Mouse (Mus musculus) erythroblast, adult 5-6 weeks (primary cell): ENCODE measurements around the gene Gm10031. TPM values are rescaled to one million over a fixed set of nuclear protein-coding genes. Genes with fewer than 3 reads are reported as not detected.
A peak's percentile ranks its signal among the peaks of the same experiment; 100 is the strongest.
"Not testable (repeated sequence)": the region's sequence is repeated elsewhere in the genome, so short reads cannot be mapped to it uniquely, and the experiment has no call there.

Source experiments
- ATAC-seq: replicated peaks from 2 replicates; pipeline ENCODE4 v1.8.0; 2016; ENCODE audit warnings: moderate number of reproducible peaks, mild to moderate bottlenecking, moderate TSS enrichment, inconsistent platforms; ENCODE audit not compliant: poor library complexity, low FRiP score, severe bottlenecking
- total RNA-seq, 2 experiments: library from RNA; stranded (forward) in 1 of 2; stranded (reverse) in 1 of 2; fragments of 150-400 nt in 1 of 2; fragments of 200-764, 138-1000 nt in 1 of 2; gene quantifications; 2 replicates each; pipeline versions ENCODE4 v1.2.3 to v1.2.4; 2015 to 2017; ENCODE audit warnings: low replicate concordance in 2 of 2

Gene Gm10031
- total RNA-seq (2015; ENCODE audit: low replicate concordance), result 0.38 and 0.63 TPM in 2 replicates
- 3.3 and 5.4 TPM in 2 replicates for total RNA-seq (2017; ENCODE audit: low replicate concordance)

DNA sequence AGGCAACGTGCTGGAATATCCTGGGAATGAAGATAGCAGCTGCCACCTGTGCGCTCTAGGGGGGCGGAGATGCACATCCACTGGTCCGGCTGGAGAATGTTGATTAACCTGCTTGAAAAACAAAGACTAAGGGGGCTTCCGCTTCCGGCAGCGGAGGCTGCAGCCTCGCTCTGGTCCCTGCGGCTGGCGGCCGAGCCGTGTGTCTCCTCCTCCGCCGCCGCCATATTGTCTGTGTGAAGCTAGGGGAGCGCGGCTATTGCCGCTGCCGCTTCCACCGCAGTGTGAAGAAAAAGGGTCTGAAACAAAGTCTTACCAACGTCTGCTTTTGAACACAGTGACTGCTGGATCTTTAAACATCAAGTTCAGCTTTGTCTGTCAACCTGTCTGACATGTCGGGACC is at the start of gene Gm10031:
Gene Gm10031 (plus strand): TSS at position 171 of the 400 bp plus-strand sequence.
- peak; percentile 100 for ATAC-seq

DNA sequence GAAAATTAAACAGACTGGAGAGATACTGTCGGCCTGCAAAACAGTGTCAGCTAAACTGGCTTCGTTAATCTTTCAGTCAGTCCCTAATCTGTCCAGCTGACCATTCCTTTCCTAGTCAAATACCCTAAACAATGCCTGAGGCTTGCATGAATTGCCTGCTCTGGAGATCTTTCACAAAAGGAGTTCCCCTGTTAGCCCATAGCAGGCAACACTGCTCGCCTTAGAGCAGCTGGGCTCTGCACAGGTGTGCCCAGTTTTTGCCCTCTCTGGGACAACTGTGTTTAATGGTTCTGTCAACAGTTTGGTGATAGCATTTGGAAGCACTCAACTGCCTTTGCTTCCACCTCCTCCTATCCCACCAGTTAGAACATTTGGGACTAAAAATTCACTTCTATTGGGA is 49.0 kb upstream of the Gm10031 start:
- no peak for ATAC-seq

DNA sequence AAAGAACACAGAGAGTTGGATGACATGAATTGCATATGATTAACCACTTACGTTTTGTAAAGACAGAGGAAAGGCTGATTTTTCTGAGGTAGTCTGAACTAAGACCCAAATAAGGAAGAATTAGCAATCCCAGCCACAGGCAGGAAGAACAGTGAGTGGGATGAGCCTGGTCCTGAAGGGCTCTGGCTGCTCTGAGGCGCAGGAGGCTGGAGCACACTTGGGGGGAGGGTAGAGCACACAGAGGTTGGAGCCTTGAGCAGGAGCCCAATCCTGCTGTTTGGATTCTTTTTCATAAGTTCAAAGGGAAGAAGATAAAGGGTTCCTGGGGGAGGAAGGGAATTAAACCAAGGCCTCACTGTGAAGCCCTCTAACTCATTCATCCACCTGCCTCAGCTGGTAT is 47.8 kb upstream of the Gm10031 start:
- ATAC-seq, result no peak

DNA sequence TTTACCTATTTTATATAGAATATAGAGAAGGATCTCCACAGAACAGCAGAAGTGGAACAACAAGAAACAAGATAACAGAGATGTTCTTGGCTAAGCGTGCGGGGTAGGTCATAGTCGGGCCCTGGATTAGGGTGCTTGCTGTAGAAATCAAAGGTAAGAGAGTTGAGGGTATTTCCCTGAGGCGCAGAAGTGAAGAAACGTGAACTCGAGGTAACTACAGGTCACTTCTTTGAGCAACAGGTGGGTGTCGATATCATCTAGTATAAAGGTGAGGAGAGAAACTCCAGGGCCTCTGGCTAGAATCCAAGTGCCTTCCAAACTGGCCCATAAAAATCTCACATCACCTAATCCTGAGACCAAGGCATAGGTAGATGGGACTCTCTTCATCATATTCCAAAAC is 47.3 kb upstream of the Gm10031 start:
- ATAC-seq, result no peak

DNA sequence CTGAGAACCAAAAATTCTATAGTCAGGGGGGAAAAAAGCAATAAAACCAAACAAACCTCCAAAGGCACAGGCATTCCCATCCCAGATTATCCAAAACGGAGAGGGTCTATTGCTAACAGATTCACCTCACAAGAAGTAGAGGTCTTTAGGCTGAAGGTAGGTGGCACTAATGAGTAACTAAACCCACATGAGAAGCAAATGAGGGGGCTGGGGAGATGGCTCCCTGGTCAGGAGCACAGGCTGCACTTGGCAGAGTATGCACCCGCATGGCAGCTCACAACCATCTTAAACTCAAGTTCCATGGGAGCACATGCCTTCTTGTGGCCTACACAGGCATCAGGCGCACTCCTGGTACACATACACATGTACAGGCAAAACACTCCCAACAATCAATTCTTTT is 42.0 kb upstream of the Gm10031 start:
- ATAC-seq, result no peak

DNA sequence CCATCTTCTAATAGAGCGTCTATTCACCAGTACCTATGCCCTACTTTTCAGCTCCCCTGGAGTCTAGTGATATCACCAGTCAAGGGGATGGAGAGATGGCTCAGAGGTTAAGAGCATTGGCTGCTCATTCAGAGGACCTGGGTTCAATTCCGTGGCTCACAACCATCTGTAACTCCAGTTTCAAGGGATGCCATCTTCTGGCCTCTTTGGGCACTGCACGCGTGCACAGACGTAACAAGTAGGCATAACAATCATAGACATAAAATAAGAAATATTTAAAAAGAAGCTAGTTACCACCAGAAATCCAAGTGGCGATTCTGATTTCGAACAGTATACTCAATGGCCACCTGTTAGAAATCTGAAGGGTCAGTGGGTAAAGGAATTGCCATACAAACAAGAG is 36.3 kb upstream of the Gm10031 start:
- no peak for ATAC-seq

DNA sequence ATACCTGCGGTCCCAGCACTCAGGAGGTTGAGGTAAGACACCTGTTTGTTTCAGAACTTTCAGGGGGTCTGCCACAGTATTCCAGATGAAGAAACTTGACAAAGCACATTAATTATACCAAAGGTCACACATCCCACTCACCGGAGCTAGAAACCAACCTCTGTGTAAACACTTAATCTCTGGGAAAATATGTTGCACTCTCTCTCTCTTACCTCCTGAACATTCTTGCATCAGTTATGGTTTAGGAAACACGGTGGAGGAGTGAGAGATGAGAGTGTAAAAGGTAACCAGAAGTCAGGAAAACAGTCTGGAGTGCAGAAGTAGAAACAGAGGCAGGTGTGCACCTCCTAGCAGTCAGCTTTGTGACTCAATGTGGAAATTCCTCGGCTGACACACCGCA is 35.8 kb upstream of the Gm10031 start:
- ATAC-seq, result no peak

DNA sequence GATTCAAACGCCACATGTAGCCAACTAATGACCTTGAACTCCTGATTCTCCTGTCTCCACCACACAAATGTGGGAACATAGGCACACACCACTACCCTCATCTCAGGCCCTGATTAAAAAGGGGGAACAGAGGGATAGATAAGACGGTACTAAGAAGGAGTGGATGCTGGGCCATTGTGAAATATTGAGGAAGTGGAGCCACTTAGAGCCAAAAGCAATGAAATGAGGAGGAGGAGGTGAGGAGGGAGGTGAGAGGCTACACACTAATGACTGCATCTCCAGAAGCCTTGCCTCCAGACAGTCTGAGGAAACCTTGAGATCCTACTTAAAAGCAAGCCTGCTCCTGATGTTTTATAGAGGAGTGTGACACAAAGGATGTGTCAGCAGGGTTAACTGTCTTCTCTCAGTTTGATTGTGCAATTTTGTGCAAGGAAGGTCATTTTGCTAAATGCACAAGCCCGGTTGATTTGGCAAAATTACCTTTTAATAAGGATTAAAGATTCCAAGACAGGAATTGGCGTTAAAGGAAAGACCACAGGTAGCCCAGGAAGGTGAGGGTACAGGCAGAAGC is 32.5 kb upstream of the Gm10031 start:
- ATAC-seq, result no peak

DNA sequence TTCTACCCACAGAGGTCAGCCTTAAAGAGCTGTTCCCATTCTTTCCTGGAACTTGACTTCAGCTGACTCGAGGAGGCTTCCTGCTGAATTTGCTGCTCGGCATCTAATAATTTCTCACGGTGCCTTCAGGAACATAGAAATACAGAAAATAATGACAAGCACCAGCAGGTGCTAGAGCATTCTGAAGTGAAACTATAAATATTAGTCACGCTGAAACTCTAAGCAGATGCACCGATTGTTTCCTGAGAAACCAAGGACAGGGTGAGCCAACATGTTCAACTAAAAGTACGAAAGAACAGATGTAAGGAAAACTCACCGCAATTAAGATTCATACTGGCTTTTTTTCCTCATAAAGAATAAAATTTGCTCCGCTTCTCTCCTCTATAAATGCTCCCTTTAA is 28.8 kb upstream of the Gm10031 start:
- no peak for ATAC-seq

DNA sequence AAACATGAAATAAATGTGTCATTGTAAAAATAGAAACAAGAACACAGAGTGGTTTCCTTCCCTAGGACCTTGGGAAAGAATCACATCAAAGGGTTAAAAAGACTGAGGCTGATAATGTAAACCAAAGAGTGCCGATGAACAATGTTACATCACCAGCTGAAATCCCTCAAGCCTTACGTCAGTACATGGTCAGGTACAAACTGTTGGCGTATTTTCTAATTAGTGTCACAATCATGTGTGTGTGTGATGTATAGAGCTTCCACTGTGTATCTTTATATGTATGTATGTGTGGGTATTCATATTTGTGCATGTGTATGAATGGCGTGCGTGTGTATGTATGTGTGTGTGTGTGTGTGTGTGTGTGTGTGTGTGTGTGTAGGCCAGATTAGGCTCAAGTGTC is 26.9 kb upstream of the Gm10031 start:
- ATAC-seq, result no peak

DNA sequence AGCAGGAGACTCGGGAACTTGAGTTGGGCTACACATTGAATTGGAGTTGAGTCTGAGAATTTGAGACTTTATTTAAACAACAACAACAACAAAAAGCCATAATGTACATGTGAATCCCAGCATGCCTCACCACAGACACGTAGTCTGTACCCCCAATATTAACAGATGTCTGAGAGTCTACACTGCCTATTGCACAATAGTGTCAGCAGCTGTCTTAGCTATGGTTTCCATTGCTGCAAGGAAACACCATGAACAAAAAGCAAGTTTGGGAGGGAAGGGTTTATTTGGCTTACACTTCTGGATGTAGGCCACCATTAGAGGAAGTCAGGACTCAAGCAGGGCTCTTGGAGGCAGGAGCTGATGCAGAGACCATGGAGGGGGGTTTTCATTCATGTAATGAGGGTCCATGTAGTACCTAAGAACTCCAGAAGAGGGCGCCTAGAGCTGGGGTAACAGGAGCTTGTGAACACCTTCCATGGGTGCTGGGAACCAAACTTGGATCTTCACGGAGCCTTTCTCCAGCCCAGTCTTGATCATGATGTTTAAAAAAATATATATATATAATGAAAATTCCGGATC is 18.8 kb upstream of the Gm10031 start:
- ATAC-seq, result no peak

DNA sequence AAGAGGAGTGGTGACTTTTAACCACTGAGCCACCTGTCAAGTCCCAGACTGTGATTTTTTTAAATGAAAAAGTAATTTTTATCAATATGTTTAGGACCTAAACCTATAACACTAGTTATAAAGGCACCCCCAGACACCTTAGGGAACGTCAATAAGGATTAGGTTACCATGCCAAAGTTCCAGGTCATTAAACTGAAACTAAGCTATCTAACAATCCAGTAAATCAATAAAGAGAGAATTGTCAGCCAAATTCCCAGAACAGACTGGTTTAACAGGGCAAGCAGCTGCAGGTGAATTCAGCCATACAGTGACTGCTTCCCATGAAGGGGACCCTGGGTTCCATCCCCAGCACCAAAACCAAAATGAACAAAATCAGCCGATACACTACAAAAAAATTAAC is 17.9 kb upstream of the Gm10031 start:
- ATAC-seq, result no peak

DNA sequence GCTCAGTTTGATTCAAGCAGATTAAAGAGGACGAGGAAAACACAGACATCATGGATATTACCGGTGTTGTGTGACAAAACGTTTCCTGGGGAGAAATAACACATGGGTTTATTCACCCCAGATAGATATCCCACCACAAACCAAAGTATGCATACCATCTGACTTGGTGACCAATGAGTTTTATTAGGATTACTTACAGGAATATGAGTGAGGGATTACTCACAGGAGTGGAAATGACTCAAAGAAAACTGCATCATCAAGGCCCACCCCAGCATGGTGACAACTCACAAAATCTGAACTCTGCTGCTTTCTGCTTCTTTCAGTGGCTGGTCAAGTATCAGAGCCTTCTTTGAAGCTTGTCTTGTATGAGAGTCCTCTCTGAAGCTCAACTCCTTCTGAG is 16.1 kb upstream of the Gm10031 start:
- no peak for ATAC-seq

DNA sequence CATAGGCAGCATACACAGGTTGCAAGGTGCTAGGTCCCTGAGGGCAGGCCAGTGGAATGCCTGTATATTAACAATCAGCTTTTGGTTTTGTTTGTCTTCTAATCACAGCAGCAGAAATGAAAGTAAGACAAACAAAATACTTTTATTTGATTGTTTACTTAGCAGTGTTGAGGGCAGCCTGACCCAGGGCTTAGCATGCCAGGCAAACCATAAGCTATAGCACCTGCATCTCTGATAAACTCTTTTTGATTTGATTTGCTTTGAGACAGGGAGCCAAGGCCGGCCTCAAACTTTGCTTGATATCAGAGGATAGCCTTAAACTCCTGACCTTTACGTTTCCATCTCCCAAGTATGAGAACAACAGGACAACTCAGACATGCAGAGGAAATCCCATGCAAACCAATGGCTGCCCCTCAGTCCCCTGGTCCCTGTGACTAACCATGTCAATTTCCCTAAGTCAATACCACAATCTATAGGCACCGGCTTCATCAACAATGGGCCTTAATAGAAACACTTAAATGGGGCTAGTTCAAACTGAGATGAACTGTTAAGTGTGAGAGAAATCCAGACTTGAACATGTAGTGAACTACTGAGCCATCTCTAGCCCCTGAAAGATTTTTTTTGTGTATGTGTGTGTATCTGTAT is 3.6 kb upstream of the Gm10031 start:
- no peak for ATAC-seq

DNA sequence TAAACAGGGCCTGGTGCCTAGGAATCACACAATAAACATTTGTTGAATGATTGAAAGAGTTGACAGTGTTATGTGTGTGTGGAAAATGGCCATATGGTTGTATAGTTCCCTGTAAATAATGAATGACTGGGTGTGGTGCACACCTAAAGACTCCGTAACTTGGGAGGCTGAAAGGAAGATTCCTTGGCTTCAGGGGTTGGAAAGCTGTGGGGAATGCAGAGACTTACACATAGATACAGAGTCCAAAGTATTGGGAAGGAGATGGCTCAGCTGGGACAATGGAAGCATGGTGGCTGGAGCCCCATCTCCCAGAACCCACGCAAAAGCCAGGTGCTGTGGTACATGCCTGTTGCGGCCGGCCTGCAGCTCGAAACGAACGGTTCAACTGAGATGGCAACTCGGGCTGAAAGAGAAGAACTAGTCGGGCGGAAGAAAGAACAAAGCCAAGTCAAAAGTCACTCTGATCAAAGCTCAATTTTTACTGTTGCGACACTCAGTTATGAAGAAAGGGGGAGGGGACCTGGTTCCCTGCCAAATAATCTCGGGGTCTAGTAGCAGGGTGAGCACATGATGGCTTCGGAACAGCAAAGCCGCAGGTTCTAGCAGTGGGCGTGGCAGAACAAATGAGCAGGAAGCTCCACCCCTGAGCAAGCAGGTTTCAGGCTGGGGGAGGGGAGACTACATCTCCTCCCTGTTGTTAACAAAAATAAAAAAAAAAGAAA is 1.9 kb upstream of the Gm10031 start:
- no peak for ATAC-seq

DNA sequence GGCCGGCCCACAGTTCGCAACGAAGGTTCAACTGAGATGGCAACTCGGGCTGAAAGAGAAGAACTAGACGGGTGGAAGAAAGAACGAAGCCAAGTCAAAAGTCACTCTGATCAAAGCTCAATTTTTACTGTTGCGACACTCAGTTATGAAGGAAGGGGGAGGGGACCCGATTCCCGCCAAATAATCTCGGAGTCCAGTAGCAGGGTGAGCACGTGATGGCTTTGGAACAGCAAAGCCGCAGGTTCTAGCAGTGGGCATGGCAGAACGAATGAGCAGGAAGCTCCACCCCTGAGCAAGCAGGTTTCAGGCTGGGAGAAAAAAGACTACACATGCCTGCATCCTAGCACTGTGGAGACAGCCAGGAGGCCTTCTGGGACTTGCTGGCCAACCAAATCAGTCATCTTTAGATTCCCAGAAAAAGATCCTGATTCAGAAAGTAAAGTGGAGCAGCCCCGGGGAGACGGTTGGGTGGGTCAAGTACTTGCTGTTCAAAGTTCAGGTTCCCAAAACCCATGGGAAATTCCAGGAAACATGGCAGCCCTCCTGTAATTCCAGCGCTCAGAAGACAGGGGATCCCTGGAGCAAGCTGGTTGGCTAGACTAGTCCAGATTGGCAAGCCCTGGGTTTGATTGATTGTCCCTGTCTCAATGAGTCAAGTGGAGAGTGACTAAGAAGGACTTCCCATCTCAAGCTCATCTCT is 8.8 kb downstream of the Gm10031 start:
- ATAC-seq, result not testable (repeated sequence)

DNA sequence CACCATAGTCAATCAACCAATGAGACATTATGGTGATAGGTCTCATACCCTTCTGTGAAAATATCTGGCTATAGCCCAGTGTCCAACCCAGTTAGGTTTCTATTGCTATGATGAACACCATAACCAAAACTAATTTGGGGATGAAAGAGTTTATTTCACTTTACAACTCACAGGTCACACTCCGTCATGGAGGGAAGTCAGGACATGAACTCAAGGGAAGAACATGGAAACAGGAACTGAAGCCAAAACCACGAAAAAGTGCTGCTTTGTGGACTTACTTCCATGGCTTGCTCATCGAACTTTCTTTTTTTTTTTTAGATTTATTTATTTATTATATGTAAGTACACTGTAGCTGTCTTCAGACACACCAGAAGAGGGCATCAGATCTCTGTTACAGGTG is 9.7 kb downstream of the Gm10031 start:
- no peak for ATAC-seq

DNA sequence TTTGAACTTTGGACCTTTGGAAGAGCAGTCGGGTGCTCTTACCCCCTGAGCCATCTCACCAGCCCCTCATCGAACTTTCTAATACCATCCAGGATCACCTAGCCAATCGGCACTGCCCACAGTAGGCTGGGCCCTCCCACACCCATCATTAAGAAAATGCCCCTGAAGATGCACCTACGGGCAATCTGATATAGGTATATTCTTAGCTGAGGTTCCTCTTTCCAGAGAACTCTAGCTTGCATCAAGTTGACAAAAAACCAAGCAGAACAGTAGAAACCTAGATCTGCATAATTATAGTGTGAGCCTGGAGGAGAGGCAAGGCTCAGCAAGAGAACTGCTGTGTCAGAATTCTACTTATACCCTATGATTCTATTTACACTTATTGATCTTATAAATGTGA is 10.1 kb downstream of the Gm10031 start:
- no peak for ATAC-seq

DNA sequence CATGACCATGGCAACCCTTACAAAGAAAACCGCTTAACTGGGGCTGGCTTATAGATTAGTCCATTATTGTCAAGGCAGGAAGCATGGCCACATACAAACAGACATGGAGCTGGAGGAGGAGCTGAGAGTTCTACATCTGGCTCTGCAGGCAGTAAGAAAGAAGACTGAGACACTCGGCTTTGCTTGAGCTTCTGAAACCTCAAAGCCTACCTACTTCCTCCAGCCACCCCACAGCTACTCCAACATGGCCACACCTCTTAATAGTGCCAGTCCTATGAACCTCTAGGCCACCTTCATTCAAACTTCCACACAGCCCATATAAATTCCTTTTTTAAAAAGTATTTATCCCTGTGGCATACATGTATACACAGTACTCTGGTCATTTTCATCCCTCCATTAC is 13.2 kb downstream of the Gm10031 start:
- ATAC-seq, result no peak

DNA sequence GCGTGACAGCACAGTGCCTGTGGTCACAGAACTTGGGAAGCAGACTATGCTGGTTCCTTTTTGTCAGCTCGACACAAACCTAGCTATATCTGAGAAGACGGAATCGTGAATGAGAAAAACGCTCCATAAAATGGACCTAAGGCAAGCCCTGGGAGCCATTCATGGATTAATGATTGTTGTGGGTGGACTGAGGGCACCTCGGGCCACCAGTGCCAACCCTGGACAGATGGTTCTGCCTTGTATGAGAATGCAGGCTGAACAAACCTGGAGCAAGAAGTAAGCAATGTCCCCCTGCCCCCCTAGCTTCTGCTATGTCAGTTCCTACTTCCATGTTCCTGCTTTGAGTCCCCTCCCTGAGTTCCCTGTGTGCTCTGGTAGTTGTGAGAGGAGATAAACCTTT is 13.9 kb downstream of the Gm10031 start:
- no peak for ATAC-seq
